Mouse (Mus musculus): ENCODE results near the gene Sos1.

DNA sequence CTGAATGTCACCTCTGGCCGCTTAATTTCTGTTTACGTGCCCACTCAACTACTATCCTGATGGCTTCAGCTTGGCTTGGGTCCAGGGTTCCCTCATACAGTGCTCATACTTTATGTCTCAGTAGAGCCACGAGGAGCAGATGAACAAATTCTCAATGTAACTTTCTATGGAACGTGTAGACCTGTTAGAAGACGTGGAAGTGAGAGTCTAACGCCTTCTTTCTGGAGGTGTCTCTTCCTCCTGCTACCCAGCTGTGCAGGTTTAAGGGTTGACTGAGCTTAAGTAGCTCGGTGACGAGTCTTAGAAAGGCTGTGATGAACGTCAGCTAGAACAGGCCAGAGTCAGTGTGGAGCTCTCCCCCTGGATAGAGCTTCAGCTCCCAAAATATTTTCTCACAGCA lies 111.6 kb downstream of the Sos1 start:
- TF ChIP-seq EP300 (optimal IDR thresholded peaks at IDR 0.05) (no peak), CTCF (IDR thresholded peaks at IDR 0.05; ENCODE audit: low read depth) (no peak)
